Mouse (Mus musculus) urinary bladder, postnatal 14 days (tissue): Measurements from ENCODE around the gene Bckdhb.
"Not testable (repeated sequence)": the region's sequence is repeated elsewhere in the genome, so short reads cannot be mapped to it uniquely, and the experiment has no call there.

Experiments
- DNase-seq: peaks from one replicate; pipeline ENCODE4 v3.0.0; 2021; ENCODE audit warnings: low spot score

Gene Bckdhb

GRCm38 (mm10) chr9:84045632-84046031 lies 120.7 kb downstream of the Bckdhb start:
- DNase-seq: no peak

DNA sequence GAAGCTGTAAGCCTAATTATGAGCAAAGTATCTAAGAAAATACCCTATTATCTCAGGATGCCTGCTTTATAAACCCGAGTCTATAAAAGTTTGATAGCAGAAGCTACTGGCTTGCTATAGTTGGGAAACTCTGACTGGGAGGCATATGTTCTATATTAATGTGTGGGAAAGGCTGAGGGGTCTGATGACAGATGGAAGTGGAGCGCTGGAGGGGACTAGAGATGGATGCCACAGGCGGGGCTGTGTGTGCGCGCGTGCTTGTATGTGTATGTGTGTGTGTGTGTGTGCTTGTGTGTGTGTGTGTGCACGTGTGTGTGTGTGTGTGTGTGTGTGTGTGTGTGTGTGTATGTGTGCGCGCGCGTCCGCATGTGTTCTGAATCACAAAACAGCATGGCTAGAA lies 121.4 kb downstream of the Bckdhb start:
- DNase-seq: no peak

- DNase-seq: no peak
Observed at GRCm38 (mm10) chr9:84046961-84047360, 122.0 kb downstream of the Bckdhb start.

GRCm38 (mm10) chr9:84047436-84047835 lies 122.5 kb downstream of the Bckdhb start:
- no peak for DNase-seq

DNA sequence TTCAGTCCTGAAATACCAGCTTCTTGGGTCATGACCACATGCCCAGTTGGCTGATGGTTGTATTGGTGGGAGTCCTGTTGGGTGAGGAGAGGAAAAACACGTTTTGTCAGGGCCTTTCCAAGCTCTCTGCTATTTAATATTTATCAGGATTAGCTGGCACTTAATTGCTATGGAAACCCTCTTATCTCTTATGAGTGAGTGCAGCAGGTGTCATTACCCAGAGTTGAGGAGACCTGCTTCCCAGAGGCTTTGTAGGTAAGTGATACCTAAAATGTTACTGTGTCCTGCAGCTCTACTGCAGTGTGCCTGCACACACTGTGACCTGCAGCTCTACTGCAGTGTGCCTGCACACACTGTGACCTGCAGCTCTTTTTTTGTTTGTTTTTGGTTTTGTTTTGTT lies 124.2 kb downstream of the Bckdhb start:
- DNase-seq: no peak

- no peak for DNase-seq
Observed at GRCm38 (mm10) chr9:84050867-84051635, 126.1 kb downstream of the Bckdhb start.

DNA sequence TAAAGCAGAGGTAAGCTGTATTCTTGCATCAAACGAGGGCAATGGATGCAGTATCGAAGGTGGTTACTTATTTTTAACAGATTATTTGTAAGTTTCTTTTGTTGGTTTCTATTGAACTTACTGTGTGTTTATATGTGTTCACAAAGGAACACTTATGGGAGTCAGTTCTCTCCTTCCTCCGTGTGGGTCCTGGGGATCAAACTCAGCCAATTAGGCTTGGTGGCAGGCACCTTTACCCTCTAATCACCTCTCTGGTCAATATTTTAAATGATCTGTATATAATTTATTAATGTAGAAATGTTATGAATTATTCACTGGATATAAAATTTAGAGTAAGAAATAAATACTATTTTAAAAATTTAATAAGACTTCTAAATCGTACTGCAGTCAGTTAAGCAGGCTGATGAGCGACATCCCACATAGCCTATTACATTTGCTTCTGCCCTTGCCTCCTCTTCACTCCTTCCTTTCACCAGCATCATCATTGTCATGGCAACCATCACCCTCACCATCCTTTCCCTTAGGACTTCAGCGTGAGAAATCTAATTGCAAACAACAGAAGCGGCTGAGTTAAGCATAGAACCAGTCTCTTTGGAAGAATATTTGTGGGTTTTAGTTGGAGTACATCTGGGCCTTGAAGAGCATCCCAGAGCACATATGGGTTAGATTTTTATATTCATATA lies 130.3 kb downstream of the Bckdhb start:
- DNase-seq: no peak

DNA sequence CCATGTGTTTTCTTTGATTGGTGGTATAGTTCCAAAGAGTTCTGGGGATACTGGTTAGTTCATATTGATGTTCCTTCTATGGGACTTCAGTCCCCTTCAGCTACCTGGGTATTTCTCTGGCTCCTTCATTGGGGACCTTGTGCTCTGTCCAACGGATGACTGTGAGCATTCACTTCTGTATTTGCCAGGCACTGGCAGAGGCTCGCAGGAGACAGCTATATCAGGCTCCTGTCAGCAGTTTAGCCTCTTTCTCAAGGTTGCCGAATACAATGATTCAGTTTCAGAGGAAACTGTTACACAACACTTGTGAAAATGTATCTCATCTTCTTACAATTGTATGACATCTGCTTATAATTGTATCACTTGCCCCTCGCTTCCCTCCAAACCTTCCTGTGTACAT lies 135.8 kb downstream of the Bckdhb start:
- DNase-seq: not testable (repeated sequence)

DNA sequence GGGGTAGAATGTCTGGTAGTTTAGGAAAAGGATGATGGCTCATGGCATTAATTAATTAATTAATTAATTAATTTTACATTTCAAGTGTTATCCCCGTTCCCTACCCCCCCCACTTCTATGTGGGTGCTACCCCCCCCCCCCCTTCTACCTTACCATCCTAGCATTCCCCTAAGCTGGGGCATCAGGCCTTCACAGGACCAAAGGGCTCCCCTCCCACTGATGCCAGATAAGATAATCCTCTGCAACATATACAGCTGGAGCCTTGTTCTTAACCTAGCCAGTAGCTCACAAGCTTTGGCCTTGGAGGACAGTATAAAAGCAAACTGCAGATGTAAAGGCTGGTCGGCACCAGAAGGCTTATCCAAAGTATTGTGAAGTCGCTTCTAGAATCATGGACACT lies 138.7 kb downstream of the Bckdhb start:
- no peak for DNase-seq

GRCm38 (mm10) chr9:84064113-84064512 lies 139.2 kb downstream of the Bckdhb start:
- DNase-seq: no peak

- no peak for DNase-seq
Observed at GRCm38 (mm10) chr9:84070247-84070646, 145.3 kb downstream of the Bckdhb start.

GRCm38 (mm10) chr9:84070740-84071139 lies 145.8 kb downstream of the Bckdhb start:
- no peak for DNase-seq

- DNase-seq: no peak
Observed at GRCm38 (mm10) chr9:84072534-84072933, 147.6 kb downstream of the Bckdhb start.

DNA sequence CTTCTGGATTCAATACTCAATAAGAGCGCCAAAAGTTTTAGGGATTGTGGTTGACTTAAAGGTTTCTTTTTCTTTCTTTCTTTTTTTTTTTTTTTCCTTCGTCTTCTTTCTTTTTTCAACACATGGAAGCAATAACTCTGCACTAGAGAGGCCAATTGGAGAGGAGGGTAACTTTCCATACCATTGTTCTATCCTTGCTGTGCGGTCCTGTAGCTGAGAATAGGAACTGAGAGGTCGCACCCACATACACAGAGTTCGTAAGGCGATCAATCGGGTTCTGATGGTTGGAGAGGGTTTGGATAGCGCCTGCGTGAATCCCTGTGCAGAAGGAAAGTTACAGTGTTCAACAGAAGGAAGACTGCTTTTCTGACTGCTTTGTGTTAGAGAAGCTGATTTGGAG lies 148.3 kb downstream of the Bckdhb start:
- DNase-seq: no peak

- no peak for DNase-seq
Observed at GRCm38 (mm10) chr9:84083551-84083950, 158.6 kb downstream of the Bckdhb start.

DNA sequence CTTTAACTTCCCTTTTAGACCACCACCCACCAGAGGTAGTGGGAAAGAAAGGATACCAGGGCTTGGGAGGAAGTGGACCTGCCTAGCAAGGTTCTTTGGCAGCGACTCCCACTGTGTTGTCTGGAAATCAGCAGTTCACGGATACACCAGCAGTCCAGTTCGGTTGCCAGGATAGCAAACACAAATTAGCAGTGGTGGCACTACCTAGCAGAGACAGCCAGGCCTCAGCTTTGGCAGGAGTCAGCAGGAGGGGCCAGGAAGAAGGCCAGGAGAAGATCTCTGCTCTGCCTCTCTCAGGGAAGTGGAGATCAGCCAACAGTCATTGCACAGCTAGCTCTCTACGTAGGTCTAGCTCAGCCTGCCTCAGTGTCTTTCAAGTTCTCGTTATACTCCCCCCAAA lies 159.7 kb downstream of the Bckdhb start:
- DNase-seq: no peak

- no peak for DNase-seq
Observed at GRCm38 (mm10) chr9:84090316-84091063, 165.5 kb downstream of the Bckdhb start.

- no peak for DNase-seq
Observed at GRCm38 (mm10) chr9:84092994-84093393, 168.0 kb downstream of the Bckdhb start.

- peak; percentile 34 for DNase-seq
Observed at GRCm38 (mm10) chr9:84094111-84094510, 169.2 kb downstream of the Bckdhb start.

GRCm38 (mm10) chr9:84096484-84097015 lies 171.6 kb downstream of the Bckdhb start:
- no peak for DNase-seq

DNA sequence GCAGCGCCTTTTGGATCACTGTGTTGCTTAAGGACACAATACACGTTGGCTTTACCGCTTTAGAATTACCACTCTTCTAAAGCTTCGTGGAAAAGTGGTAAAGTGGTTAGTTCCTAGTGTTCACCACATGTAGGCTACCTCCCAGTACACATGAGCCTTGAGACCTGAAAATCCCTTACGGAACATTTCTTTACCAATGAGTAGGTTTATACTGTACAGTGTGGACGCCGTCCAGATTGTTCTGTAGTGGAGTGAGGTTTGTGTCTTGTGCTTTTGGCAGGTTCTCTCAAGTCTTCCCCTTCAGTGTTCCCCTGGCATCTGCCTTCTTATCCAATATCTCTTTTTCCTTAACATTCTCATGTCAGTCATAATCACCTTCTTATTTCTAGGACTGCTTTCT lies 178.4 kb downstream of the Bckdhb start:
- no peak for DNase-seq

GRCm38 (mm10) chr9:84106438-84106837 lies 181.5 kb downstream of the Bckdhb start:
- no peak for DNase-seq
